Mouse (Mus musculus) cerebellum, postnatal 25 days (tissue): ENCODE measurements around the gene Nmnat2.

Experiments
- DNase-seq, 2 experiments: peaks; one replicate each; pipeline ENCODE4 v3.0.0; 2021; ENCODE audit warnings: mixed read lengths in 2 of 2

Nmnat2 gene

DNA sequence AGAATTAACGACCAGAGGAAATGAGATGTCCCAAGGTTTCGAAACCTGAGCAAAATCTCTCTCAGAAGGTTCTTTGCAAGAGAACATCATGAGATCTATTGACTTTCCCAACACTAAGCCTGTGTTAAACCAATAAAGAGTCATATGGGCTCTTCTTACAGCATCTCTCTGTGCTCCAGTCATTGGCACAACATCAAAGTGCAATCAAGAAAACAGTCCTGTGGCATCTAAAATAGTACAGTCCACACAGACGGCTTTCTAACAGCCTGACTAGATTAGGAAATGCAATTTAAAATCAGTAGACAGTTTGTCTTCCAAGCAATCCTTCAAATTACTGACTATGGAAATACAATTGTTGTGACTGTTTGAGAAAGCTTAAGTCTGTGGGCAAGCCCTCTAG is 32.2 kb downstream of the Nmnat2 start:
- no peak for DNase-seq

DNA sequence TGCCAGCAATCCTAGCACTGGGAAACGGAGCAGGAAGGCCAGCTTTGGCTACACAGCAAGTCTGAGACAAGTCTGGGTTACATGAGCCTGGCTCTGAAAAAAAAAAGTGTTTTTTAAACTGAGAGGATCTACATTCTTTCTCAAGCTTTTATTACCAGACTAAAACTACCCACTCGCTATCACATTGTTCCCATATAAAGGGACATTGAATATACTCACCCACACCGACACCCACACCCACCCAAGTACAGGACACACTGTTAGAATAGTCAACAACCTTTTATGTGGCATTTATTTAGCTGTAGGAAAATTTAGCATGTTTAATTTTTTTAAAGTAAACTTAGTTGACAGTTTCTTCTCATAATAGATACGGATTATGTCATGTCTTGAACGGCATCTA is 35.3 kb downstream of the Nmnat2 start:
- no peak for DNase-seq

DNA sequence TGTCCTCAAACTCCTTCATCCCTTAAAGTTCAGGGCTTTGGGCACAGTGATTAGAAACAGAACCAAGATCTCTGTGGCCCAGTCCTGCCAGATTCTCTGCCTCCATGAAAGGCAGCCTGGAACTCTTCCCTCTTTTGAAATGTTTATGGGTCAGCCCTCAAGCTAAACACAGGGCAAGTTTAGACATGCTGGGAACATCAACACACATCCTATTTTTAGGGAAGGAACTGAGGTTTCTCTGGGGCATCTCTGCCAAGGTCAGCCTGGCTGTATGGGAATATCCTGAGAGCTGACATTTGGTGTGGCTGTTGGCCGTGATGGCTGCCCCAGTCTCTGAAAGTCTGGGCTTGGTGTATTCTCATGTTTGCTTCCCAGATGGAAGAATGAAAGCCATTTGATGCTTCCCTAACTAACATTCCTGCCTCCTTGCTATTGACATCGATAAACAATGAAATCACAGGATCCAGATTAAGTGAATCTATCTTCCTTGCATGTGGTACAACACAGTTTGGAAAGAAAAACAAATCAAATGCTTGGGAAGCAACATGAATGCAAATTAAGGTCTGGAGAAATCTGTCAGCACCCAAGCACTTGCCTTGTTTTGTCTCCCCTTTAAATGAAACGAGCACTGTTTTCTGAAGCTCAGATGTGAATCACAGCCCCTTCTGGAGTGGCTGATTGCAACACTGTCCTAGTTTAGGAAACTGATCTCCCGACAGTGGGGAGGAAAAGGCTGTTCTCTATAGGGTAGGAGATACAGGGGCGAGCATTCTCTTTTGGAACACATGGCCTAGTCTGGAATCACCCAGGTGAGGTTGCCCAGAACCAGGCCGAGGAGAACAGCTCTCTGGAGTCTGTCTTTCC is 37.7 kb downstream of the Nmnat2 start:
- DNase-seq, result peak; percentile 71 to 77

DNA sequence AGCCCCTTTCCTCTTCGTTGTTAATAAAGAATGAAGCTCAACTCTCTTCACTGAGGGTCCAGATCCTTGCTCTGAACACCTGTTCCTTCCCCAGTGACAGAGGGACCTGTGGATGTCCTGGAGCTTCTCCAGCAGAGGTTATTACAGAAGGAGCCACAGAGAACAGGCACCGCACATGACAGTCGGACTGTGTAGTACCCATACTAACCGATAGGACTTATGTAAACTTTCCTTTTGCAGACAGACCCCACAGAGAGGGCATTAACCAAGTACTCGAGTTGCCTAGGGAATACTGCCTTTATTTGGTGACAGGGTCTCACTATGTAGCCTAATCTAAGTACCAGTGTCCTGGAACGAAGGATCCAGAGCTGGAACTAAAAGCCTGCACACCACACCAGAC is 39.0 kb downstream of the Nmnat2 start:
- DNase-seq, result no peak

DNA sequence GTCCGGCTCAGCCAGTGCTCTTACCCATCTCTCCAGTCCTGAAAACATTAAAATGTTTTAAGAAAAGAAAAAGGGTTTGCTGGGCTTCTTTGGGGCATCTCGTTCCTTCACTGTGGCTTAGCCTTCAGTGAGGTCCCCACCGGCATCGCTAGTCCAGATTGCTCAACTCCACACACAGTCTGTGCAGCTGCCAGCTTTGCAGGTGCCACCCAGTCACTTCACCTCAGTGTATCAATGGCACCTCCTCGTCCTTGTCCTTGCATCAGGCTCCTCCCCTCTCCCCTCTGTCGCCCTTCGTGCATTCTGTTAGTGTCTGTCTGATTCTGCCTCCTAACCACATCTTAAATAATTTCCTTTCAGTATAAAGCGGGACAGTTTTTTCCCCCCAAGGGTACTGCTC is 45.2 kb downstream of the Nmnat2 start:
- DNase-seq, result peak; percentile 54 to 60

DNA sequence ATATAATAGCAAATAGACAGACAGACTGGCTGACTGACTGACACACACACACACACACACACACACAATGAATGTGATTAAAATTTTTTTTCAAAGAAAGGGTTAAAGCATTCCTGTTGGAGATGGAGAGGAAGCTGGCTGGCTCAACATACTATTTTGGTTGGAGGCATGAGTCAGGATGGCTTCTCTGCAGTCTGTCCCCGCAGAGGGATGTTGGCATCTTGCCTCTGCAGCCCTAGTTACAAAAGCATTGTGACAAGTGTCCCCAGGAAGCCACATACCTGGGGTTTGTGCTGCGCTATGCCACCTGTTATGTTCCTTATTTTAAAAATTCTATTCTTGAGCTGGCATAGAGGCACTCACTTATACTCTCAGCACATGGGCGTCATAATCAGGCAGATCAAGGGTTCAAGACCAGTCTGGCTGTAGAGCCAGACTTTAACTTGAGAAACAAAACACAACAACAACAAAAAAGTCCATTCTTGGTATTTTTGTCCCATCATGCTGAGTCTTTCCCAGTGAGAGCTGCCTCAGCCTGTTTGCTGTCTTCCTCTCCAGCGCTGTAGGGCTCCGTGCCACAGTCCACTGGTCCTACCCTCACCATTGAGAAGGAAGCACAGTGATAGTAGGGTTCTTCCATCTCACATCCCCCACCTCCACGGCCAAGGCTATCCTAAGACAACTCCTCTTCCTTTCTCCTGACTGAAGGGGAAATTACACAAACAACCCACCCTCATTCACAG is 45.9 kb downstream of the Nmnat2 start:
- peak; percentile 93 to 97 for DNase-seq

DNA sequence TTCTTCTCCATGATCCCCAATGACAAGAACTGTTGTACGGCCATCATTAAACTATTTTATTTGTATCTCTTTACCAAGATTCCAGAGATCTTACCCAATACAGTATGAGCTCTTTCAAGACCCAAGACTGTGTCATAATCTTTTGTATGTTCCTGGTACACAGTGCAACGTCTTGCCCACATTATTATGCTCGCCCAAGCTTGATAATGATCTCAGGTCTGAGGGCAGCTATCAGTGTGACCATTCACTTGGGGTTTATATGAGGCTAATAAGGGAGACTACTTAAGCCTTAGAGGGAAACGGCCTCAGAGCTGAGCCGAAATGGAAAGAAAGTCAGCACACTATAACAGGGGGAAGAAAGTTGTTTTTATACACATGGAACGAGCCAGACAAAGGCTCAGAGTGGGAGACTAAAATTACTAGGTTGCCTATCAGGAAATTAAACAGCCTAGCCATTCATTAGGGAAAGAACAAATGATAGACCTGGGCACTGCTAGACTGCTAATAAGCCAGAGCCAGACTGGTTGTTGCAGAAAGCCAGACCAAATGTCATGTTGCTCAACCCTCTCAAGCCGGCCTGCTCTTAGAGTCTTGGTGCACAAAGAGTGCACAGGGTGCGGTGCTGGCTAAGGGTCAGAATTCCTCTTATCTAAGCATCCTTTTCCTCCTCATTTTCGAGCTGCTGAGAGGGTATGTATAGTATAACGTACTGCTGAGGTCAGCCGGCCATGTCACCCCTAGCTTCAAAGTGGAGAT is 47.7 kb downstream of the Nmnat2 start:
- DNase-seq, result peak in 1 of 2 experiments; percentile 33

DNA sequence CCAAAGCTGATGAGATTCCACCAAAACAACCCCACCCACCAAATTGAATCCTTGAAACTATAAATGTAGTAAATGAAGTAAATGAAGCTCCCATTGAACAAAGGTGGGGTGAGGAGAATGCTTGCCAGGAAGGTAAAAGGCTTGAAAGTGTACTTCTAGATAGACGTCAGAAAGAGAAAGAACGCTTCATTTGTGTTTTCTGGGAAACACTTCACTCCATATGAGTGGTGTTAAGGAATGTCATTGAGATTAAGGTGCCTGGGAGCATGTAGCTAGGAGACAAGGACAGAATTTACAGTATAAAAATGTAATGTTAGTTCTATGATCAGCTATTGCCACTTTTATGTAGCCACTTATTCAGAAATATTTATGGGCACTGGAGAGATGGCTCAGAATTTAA is 49.7 kb downstream of the Nmnat2 start:
- DNase-seq, result no peak

DNA sequence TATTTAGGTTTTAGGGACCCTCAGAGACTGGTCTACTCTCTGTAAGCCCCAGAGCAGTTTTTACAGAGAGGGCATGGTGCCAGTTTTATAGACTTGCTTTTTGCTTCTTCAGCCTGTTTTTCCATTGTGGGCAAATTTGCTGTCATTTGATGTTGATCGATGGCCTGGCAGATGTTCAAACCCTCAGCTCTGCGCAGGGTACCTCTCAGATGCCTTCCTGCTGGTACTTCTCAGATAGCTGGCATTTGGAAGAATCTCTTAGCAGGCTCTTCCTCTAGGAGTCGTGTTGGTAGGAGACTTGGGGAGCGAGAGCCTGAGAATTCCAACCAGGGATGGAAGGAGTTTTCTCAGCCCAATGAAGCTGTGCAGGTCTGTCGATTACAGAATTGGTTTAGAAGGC is 51.3 kb downstream of the Nmnat2 start:
- DNase-seq, result peak in 1 of 2 experiments; percentile 17

DNA sequence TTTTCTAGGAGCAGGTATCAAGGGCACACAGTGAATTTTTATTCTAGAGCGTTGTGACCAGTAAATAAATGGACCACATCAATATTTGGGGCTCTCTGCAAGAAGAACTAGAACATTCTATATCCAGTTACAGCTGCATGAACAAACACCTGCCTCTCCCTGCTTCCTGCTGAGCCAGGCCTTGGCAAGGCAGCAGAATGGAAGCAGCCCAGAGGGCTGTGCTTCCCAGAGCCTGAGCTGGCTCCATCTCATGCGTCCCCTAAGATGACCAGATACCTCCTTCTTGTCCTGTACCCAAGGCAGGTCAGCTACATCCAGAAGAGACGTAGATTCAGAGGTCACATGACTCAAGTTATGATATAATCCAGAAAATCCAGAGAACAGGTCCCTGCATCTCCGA is 52.0 kb downstream of the Nmnat2 start:
- peak in 1 of 2 experiments; percentile 52 for DNase-seq

DNA sequence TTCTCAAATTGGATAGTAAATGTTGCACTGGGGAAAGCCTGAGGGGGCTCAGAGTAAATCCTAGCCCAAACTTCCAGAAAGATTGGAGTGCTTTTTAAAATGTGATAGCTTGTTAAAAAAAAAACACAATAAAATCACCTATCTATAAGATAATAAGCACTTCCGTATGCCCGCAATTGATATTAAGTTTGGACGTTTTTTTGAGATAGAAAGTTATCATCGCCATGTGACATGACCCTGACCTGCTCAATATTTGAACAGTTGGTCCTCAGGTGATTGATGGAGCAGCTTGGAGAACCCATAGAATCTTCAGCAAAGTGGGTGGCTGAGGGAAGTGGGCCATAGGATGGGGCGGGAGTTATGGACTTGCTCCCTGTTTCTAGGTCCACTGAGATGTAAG is 52.5 kb downstream of the Nmnat2 start:
- no peak for DNase-seq

DNA sequence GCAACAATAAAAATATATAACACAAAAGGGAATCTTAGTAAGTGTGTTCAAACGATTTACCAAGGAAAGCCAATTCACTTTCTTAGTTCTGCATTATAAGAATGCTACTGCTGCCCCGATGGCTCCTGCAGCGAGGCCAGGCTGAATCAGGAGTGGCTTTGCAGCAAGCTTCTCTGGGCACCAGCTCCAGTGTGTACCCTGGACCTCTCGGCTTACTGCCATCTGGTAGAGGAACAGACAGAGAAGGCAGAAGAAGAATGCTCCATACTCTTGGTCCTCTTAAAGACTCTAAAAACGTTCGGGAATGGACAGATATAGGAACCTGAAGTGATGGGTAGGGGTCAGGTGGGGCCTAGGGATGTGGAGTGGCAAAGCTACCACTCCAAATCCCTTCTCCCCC is 53.0 kb downstream of the Nmnat2 start:
- peak in 1 of 2 experiments; percentile 50 for DNase-seq

DNA sequence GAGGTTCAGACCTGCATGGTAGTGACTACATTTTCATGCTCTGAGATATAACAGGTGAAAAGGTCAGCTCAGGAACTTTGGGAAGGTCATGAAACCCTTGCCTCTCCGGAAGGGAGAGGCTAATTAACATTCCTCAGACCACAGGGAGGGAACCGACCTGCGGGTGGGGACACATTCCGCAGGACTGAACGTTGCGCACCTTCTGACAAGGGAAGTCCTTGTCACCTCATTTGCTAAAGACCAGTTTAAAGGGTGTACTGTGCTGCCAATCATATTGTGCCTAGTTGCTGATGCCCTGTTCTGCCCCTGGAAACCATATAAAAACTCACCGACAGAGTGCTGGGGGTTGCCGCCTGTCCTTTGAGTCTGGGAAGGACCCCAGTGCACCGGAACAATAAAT is 54.5 kb downstream of the Nmnat2 start:
- no peak for DNase-seq

DNA sequence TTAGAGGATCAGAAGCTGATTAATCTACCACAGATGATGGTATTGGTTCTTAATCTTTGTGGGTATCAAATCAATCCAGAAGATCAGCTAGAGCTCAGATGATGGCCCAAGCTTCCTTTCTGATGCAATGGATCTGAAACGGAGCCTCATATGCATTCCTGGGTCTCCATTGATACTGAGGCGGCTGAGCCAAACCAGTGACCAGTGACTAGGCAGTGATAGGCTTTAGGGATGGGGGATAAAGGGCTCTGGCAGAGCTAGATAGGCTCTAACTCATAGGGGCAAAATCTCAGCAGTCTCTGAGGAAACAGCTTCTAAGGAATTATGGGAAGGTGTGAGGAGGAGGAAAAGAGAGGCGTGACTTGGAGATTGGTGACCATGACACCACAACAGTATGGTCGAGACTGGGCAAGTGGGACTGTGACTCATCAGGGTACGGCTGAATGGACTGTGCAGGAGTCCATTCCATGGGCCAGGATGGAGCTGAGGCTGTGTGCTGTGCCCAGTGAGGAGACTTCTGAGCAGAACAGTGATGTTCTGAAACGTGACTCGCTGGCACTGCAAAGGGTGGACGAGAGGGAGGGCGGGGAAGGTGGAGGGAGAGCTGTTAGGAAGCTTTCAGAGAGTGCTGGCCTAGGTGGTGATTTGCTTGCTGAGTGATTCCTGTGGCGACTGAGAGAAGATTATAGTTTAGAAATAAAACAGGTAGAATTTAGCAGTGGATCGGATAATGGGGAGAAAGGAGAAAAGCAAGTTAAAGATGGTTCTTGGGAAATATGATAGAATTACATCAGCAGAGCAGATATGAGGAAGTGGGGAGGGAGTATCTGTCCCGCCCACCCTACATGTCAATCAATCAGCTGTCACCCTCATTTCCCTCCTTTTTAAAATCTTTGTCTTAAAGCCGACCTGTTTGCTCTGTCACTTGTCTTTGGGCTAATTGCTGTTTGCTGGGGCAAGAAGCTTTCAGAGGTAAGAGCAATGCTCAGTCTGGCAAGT is 55.9 kb downstream of the Nmnat2 start:
- DNase-seq, result peak in 1 of 2 experiments; percentile 60

DNA sequence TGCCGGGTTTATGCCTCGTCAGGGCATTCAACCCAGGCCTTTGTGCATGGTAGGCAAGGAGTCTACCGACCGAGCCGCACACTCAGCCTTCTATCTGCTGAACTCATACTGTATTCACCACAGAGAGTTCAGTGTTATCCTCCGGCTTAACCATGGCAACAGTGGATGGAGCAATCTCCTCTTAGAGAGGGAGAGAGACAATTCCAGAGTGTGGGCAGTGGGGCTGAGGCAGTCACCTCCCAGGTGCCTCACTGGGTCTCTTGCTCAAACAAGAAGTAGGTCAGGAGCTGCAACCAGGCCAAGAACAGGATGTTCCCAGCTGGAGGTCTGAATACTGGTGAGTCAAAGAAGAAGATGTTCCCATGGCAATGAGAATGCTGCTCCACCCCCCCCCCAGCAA is 56.8 kb downstream of the Nmnat2 start:
- DNase-seq, result peak; percentile 57 to 62

DNA sequence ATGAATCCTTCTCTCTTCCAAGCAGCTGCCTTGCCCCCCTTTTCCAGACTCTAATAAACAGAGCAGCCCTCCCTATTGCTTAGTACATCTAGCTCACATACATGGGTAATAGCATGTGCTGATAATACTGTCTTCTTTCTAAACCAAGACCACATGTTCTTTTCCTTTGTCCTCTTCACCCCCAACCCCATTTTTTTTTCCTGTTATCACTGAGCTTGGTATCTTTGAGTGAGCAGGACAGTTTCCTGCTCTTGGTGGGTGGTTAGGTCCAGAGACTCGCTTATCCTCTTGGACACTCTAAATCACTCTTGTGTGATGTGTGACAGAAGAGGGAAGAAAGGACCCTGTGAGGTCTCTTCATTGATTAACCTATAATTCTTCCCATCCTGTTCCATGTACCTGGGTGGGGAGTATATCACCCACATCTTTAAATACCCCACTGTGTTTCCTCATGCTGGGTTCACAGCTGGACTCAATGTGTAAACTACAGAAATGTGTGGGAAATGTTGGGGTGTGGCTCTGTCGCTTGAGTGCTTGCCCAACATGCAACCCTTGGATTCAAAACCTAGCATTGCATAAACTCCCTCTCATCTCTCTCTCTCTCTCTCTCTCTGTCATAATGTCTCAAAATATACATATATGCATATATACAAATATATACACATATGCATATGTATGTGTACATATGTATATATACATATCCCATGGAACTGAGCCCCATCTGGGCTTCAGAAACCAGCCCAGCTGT is 58.9 kb downstream of the Nmnat2 start:
- DNase-seq, result no peak

DNA sequence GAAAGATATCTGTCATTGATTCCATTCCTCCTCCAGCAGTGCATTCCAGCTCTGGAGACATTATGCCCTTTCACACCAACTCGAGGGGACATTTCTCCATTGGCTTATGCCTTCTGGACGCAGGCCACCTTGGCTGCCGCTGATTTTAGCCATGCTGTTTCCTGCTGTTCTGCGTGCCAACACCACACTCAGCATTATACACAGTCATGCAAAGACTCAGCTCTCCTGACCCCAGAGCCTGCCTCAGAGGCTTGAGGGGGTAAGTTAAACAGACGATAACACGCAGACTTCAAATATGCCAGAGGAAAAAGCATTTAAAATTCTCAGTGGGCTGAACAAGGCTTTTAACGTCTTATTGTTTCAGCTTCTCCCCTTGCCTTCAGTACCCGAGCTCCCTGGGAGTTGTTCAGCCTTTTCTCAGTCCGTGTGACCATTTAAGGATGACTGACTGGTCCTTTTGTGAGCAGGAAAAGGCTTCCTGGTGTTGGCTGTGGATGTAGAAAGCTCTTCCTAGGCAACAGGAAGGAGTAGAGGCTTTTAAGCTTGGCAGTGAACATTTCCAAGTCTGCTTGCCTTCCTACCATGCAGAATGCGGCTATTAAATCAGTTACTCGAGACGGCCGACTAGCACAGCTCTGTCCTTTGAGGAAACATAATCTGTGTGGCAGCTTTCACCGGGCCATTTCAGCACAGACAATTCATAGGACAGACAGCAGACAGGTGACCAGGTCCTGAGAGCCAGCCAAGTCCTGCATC is 59.8 kb downstream of the Nmnat2 start:
- DNase-seq, result peak; percentile 85 to 87

DNA sequence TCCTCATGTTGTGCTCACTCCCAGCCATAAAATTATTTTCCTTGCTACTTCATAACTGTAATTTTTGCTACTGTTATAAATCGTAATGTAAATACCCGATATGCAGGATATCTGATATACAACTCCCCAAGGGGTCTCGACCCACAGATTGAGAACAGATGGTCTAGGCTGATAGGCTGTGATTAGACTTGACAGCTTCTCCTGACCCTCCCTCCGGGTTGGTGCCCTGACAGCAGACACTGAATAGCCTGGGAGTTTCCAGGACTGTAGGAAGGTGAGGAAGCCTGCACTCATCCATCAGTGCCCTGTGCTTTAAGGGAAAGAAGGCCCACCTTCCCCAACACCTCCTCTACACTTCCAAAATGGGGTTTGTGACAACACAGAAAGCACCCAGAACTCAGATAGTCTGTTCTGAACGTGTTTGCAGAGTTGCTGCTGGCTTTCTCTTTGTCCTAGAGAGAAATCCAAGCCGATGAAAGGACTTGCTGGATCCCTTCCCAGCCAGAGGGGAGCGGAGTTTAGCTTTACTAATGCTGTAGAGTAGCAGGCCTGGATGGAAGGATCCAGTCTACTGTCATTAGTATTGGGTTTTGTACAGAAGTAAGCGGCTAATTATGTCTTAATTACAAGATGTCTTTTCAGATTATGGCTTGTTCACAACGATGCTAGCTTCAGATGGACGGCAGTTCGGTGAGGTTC is 61.8 kb downstream of the Nmnat2 start:
- peak in 1 of 2 experiments; percentile 60 for DNase-seq

DNA sequence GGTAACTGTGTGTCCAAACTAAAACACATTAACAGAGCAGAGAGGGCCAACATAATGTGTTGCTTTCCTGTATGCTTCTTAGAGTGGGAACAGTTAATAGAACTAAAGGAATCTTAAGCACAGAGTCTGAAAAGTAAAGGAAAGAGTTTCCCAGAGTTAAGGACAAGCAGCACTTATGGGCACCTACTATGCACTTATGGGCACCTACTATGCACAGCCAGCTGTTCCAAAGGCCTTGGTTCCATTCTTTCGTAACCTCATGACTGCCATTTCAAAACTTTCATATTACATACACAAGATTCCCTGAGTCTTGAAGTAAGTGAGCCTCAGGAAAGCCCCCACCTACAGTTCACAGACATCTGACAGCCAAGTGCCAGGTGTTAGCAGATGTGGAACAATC is 64.3 kb downstream of the Nmnat2 start:
- DNase-seq, result no peak

DNA sequence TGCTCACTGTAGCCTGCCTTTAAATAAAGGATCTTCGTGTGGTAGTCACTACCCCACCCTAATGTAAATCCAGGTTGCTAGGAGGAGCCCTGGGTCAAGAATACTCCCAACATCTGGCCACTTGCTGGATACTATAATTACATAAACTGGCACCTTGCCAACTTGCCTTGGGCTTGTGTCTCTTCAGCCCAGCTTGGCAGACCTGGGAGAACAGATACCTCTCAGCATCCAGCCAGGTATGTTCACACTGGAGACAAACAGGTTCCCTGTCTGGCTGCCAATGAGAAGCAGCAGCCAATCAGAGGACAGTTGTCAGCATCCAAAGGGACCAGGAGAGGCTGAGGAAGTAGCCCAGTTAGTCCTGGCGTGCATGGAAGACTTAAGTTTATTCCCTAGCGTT is 64.8 kb downstream of the Nmnat2 start:
- DNase-seq, result no peak
